Mouse (Mus musculus): ENCODE data around the gene Tspan4. TPM values are rescaled to one million over a fixed set of nuclear protein-coding genes. Genes with fewer than 3 reads are reported as not detected.
"Not testable (repeated sequence)": the region's sequence is repeated elsewhere in the genome, so short reads cannot be mapped to it uniquely, and the experiment has no call there.

Tspan4 gene
- polyA plus RNA-seq, 1 experiment from 2014 or later = 46.1 TPM

GRCm38 (mm10) chr7:141446374-141446773 is 28.7 kb upstream of the Tspan4 start:
- not testable (repeated sequence) for H3K27ac ChIP-seq (ENCODE audit: low read length); H3K9ac ChIP-seq (ENCODE audit: low read depth, low read length); H3K27me3 ChIP-seq (ENCODE audit: control insufficient read depth, insufficient read depth, low read depth, low read length); H3K9me3 ChIP-seq (replicated peaks; ENCODE audit: control insufficient read depth, low read length); H3K4me3 ChIP-seq (ENCODE audit: low read depth, low read length); ATAC-seq (ENCODE audit: low read depth)
- H3K4me1 ChIP-seq (ENCODE audit: control insufficient read depth, low read depth, low read length) = peaks cover 54% of the 10 kb centered on the region
- peaks cover 17% of the 10 kb centered on the region for H3K36me3 ChIP-seq (ENCODE audit: control insufficient read depth, insufficient read depth)
- H3K4me2 ChIP-seq (ENCODE audit: low read depth, low read length) = peak overlapping the region; percentile 81
- 52% methylated on average over 3 of the region's 3 CpGs for WGBS (ENCODE audit: insufficient replicate concordance)

GRCm38 (mm10) chr7:141447110-141447991 is 27.7 kb upstream of the Tspan4 start, which contains the start of gene Rplp2:
Rplp2 (plus strand) TSS chr7:141447370.
- ATAC-seq (ENCODE audit: low read depth) = peak; percentile 88
- under 1% methylated on average over 63 of the region's 63 CpGs for WGBS (ENCODE audit: insufficient replicate concordance)
- Histone ChIP-seq H3K9me3 (replicated peaks; ENCODE audit: control insufficient read depth, low read length) (no peaks in the 10 kb centered on the region), H3K4me3 (ENCODE audit: low read depth, low read length) (peak within 1 kb of the TSS; percentile 90), H3K4me2 (ENCODE audit: low read depth, low read length) (peak within 1 kb of the TSS; percentile 86), H3K27ac (ENCODE audit: low read length) (peak within 1 kb of the TSS; percentile 89), H3K36me3 (ENCODE audit: control insufficient read depth, insufficient read depth) (peaks cover 19% of the 10 kb centered on the region), H3K27me3 (ENCODE audit: control insufficient read depth, insufficient read depth, low read depth, low read length) (no peaks in the 10 kb centered on the region), H3K4me1 (ENCODE audit: control insufficient read depth, low read depth, low read length) (peaks cover 47% of the 10 kb centered on the region), H3K9ac (ENCODE audit: low read depth, low read length) (peak within 1 kb of the TSS; percentile 89)

- H3K27me3 ChIP-seq (ENCODE audit: control insufficient read depth, insufficient read depth, low read depth, low read length) = no peaks in the 10 kb centered on the region
- no peak overlapping the region; the same call in 1 of the 2 replicates for H3K9ac ChIP-seq (ENCODE audit: low read depth, low read length)
- no peak for ATAC-seq (ENCODE audit: low read depth)
- H3K9me3 ChIP-seq (replicated peaks; ENCODE audit: control insufficient read depth, low read length) = no peaks in the 10 kb centered on the region
- H3K4me2 ChIP-seq (ENCODE audit: low read depth, low read length) = no peak overlapping the region
- H3K27ac ChIP-seq (ENCODE audit: low read length) = no peak overlapping the region
- peaks cover 19% of the 10 kb centered on the region for H3K36me3 ChIP-seq (ENCODE audit: control insufficient read depth, insufficient read depth)
- no peak overlapping the region for H3K4me3 ChIP-seq (ENCODE audit: low read depth, low read length)
- H3K4me1 ChIP-seq (ENCODE audit: control insufficient read depth, low read depth, low read length) = peaks cover 42% of the 10 kb centered on the region
Measured at GRCm38 (mm10) chr7:141451928-141452327, 23.1 kb upstream of the Tspan4 start.

GRCm38 (mm10) chr7:141453636-141454035 is 21.4 kb upstream of the Tspan4 start:
- no peak for ATAC-seq (ENCODE audit: low read depth)
- Histone ChIP-seq H3K4me3 (ENCODE audit: low read depth, low read length) (no peak overlapping the region), H3K4me2 (ENCODE audit: low read depth, low read length) (no peak overlapping the region), H3K27me3 (ENCODE audit: control insufficient read depth, insufficient read depth, low read depth, low read length) (no peaks in the 10 kb centered on the region), H3K4me1 (ENCODE audit: control insufficient read depth, low read depth, low read length) (peaks cover 39% of the 10 kb centered on the region), H3K9me3 (replicated peaks; ENCODE audit: control insufficient read depth, low read length) (no peaks in the 10 kb centered on the region), H3K36me3 (ENCODE audit: control insufficient read depth, insufficient read depth) (peaks cover 19% of the 10 kb centered on the region), H3K27ac (ENCODE audit: low read length) (no peak overlapping the region), H3K9ac (ENCODE audit: low read depth, low read length) (no peak overlapping the region)
- 70% methylated on average over 2 of the region's 2 CpGs for WGBS (ENCODE audit: insufficient replicate concordance)

GRCm38 (mm10) chr7:141454967-141455551 is 20.0 kb upstream of the Tspan4 start, which contains the start of gene Pnpla2:
Pnpla2 (plus strand) TSS chr7:141455198.
- H3K9me3 ChIP-seq (replicated peaks; ENCODE audit: control insufficient read depth, low read length) = no peaks in the 10 kb centered on the region
- peak within 1 kb of the TSS; percentile 100 for H3K4me2 ChIP-seq (ENCODE audit: low read depth, low read length)
- H3K9ac ChIP-seq (ENCODE audit: low read depth, low read length) = peak within 1 kb of the TSS; percentile 81
- ATAC-seq (ENCODE audit: low read depth) = peak; percentile 91
- H3K4me3 ChIP-seq (ENCODE audit: low read depth, low read length) = peak within 1 kb of the TSS; percentile 90
- peak within 1 kb of the TSS; percentile 92 for H3K27ac ChIP-seq (ENCODE audit: low read length)
- H3K27me3 ChIP-seq (ENCODE audit: control insufficient read depth, insufficient read depth, low read depth, low read length) = peaks cover 5% of the 10 kb centered on the region; the same call in 1 of the 2 replicates
- peaks cover 31% of the 10 kb centered on the region for H3K4me1 ChIP-seq (ENCODE audit: control insufficient read depth, low read depth, low read length)
- H3K36me3 ChIP-seq (ENCODE audit: control insufficient read depth, insufficient read depth) = peaks cover 15% of the 10 kb centered on the region
- WGBS (ENCODE audit: insufficient replicate concordance) = under 1% methylated on average over 42 of the region's 45 CpGs

GRCm38 (mm10) chr7:141455610-141456314 is 19.3 kb upstream of the Tspan4 start:
- peak; percentile 40 for ATAC-seq (ENCODE audit: low read depth)
- Histone ChIP-seq H3K4me2 (ENCODE audit: low read depth, low read length) (peak overlapping the region; percentile 100), H3K9ac (ENCODE audit: low read depth, low read length) (peak overlapping the region; percentile 81), H3K9me3 (replicated peaks; ENCODE audit: control insufficient read depth, low read length) (no peaks in the 10 kb centered on the region), H3K27me3 (ENCODE audit: control insufficient read depth, insufficient read depth, low read depth, low read length) (peaks cover 11% of the 10 kb centered on the region), H3K4me3 (ENCODE audit: low read depth, low read length) (peak overlapping the region; percentile 90), H3K36me3 (ENCODE audit: control insufficient read depth, insufficient read depth) (peaks cover 12% of the 10 kb centered on the region), H3K27ac (ENCODE audit: low read length) (peak overlapping the region; percentile 92), H3K4me1 (ENCODE audit: control insufficient read depth, low read depth, low read length) (peaks cover 27% of the 10 kb centered on the region)
- 2% methylated on average over 23 of the region's 23 CpGs for WGBS (ENCODE audit: insufficient replicate concordance)

- 74% methylated on average over 6 of the region's 6 CpGs for WGBS (ENCODE audit: insufficient replicate concordance)
- Histone ChIP-seq H3K4me3 (ENCODE audit: low read depth, low read length) (no peak overlapping the region), H3K4me1 (ENCODE audit: control insufficient read depth, low read depth, low read length) (peaks cover 27% of the 10 kb centered on the region), H3K27me3 (ENCODE audit: control insufficient read depth, insufficient read depth, low read depth, low read length) (peaks cover 21% of the 10 kb centered on the region), H3K4me2 (ENCODE audit: low read depth, low read length) (no peak overlapping the region), H3K9ac (ENCODE audit: low read depth, low read length) (no peak overlapping the region), H3K27ac (ENCODE audit: low read length) (peak overlapping the region; percentile 12; the same call in 1 of the 2 replicates), H3K36me3 (ENCODE audit: control insufficient read depth, insufficient read depth) (peaks cover 3% of the 10 kb centered on the region), H3K9me3 (replicated peaks; ENCODE audit: control insufficient read depth, low read length) (no peaks in the 10 kb centered on the region)
- ATAC-seq (ENCODE audit: low read depth) = no peak
Measured at GRCm38 (mm10) chr7:141456739-141457138, 18.3 kb upstream of the Tspan4 start.

GRCm38 (mm10) chr7:141457236-141457635 is 17.8 kb upstream of the Tspan4 start:
- Histone ChIP-seq H3K9me3 (replicated peaks; ENCODE audit: control insufficient read depth, low read length) (no peaks in the 10 kb centered on the region), H3K36me3 (ENCODE audit: control insufficient read depth, insufficient read depth) (no peaks in the 10 kb centered on the region), H3K4me2 (ENCODE audit: low read depth, low read length) (no peak overlapping the region), H3K4me1 (ENCODE audit: control insufficient read depth, low read depth, low read length) (peaks cover 24% of the 10 kb centered on the region), H3K27ac (ENCODE audit: low read length) (no peak overlapping the region), H3K9ac (ENCODE audit: low read depth, low read length) (no peak overlapping the region), H3K4me3 (ENCODE audit: low read depth, low read length) (no peak overlapping the region), H3K27me3 (ENCODE audit: control insufficient read depth, insufficient read depth, low read depth, low read length) (peaks cover 26% of the 10 kb centered on the region)
- WGBS (ENCODE audit: insufficient replicate concordance) = 83% methylated on average over 14 of the region's 14 CpGs
- ATAC-seq (ENCODE audit: low read depth) = no peak

Data from liver, embryonic 16.5 days (tissue).